Mouse (Mus musculus) CH12.LX (cell line): ENCODE results near the gene Pi16. TPM values are rescaled to one million over a fixed set of nuclear protein-coding genes. Genes with fewer than 3 reads are reported as not detected.

ENCODE experiments used
- DNase-seq: peaks from one replicate; pipeline ENCODE4 v3.0.0-alpha.2; 2013; ENCODE audit errors: extremely low read depth
- H3K27ac ChIP-seq: 2 replicates; pipeline ENCODE4 v1.5.1; 2012; ENCODE audit warnings: low read depth, mild to moderate bottlenecking, control low read depth, moderate library complexity; ENCODE audit not compliant: insufficient read depth
- H3K27me3 ChIP-seq: replicated peaks from 2 replicates; pipeline ENCODE3; 2012; ENCODE audit warnings: inconsistent platforms
- H3K36me3 ChIP-seq, 2 experiments: replicated peaks in 1 of 2; 2 replicates each; pipeline versions ENCODE3 to v1.6.1; 2012; ENCODE audit warnings: inconsistent platforms in 1 of 2, low read length in 1 of 2, mild to moderate bottlenecking in 1 of 2, mixed read lengths in 1 of 2, moderate library complexity in 1 of 2; ENCODE audit not compliant: control insufficient read depth in 1 of 2, insufficient read depth in 1 of 2
- H3K4me1 ChIP-seq, 2 experiments: 2 replicates each; pipeline ENCODE4 v1.6.1; 2012; ENCODE audit warnings: inconsistent platforms in 1 of 2, moderate library complexity in 1 of 2; ENCODE audit not compliant: insufficient read depth in 2 of 2, control insufficient read depth in 1 of 2
- H3K4me2 ChIP-seq: 2 replicates; pipeline ENCODE4 v1.6.1; 2012; ENCODE audit warnings: low read depth, mild to moderate bottlenecking, control low read depth; ENCODE audit not compliant: poor library complexity, insufficient read depth, severe bottlenecking
- H3K4me3 ChIP-seq, 3 experiments: fragments of 150-350 bp in 1 of 3; sonication (generic) in 1 of 3; replicated peaks in 1 of 3; 2 replicates each; pipeline versions ENCODE3 to v1.5.1; 2011 to 2012; ENCODE audit warnings: low read depth in 2 of 3, low read length in 2 of 3, mild to moderate bottlenecking in 2 of 3, moderate library complexity in 2 of 3, control low read depth in 1 of 3, improper control_type of control experiment in 1 of 3, inconsistent platforms in 1 of 3, mixed read lengths in 1 of 3; ENCODE audit not compliant: poor library complexity in 1 of 3
- H3K79me2 ChIP-seq: replicated peaks from 2 replicates; pipeline ENCODE4 v1.6.1; 2012; ENCODE audit warnings: mild to moderate bottlenecking, moderate library complexity; ENCODE audit not compliant: control insufficient read depth, poor library complexity, insufficient read depth, severe bottlenecking; ENCODE audit errors: extremely low read depth
- H3K9ac ChIP-seq: 2 replicates; pipeline ENCODE4 v1.6.1; 2012; ENCODE audit warnings: low read depth, mild to moderate bottlenecking, control low read depth, moderate library complexity; ENCODE audit not compliant: insufficient read depth
- H3K9me3 ChIP-seq: replicated peaks from 2 replicates; pipeline ENCODE3; 2012; ENCODE audit warnings: low read length, inconsistent platforms, mixed read lengths
- BHLHE40 ChIP-seq: IDR thresholded peaks from 2 replicates; pipeline ENCODE4 v1.6.1; 2011; ENCODE audit warnings: mild to moderate bottlenecking, low read depth, low read length, improper control_type of control experiment
- CHD1 ChIP-seq: IDR thresholded peaks from 2 replicates; pipeline ENCODE4 v1.6.1; 2012; ENCODE audit warnings: low read depth, low read length, improper control_type of control experiment, inconsistent platforms
- CTCF ChIP-seq, 2 experiments: IDR thresholded peaks in 1 of 2; conservative IDR thresholded peaks in 1 of 2; 2 replicates each; pipeline ENCODE4 v1.5.1; 2011 to 2012; ENCODE audit warnings: low read depth in 2 of 2, low read length in 2 of 2, improper control_type of control experiment in 1 of 2, inconsistent platforms in 1 of 2, mild to moderate bottlenecking in 1 of 2, moderate library complexity in 1 of 2
- E2F4 ChIP-seq: IDR thresholded peaks from 2 replicates; pipeline ENCODE4 v1.6.1; 2011; ENCODE audit warnings: low read depth, low read length, improper control_type of control experiment; ENCODE audit not compliant: insufficient replicate concordance
- ELF1 ChIP-seq: IDR thresholded peaks from 2 replicates; pipeline ENCODE4 v1.6.1; 2014; ENCODE audit warnings: low read depth, mild to moderate bottlenecking, inconsistent platforms, low read length, improper control_type of control experiment
- ETS1 ChIP-seq: conservative IDR thresholded peaks from 2 replicates; pipeline ENCODE4 v1.6.1; 2012; ENCODE audit warnings: low read depth, mild to moderate bottlenecking, inconsistent platforms, low read length, improper control_type of control experiment, moderate library complexity
- IRF4 ChIP-seq: IDR thresholded peaks from 2 replicates; pipeline ENCODE4 v1.6.1; 2014; ENCODE audit warnings: low read depth, mild to moderate bottlenecking, inconsistent platforms, low read length, improper control_type of control experiment
- JUN ChIP-seq: IDR thresholded peaks from 2 replicates; pipeline ENCODE4 v1.6.1; 2011; ENCODE audit warnings: low read depth, mild to moderate bottlenecking, low read length, improper control_type of control experiment, moderate library complexity; ENCODE audit not compliant: insufficient read depth
- KAT2A ChIP-seq: IDR thresholded peaks from 2 replicates; pipeline ENCODE4 v1.6.1; 2012; ENCODE audit warnings: low read length, improper control_type of control experiment, inconsistent platforms; ENCODE audit not compliant: insufficient replicate concordance
- MAFK ChIP-seq: IDR thresholded peaks from 2 replicates; pipeline ENCODE4 v1.6.1; 2011; ENCODE audit warnings: low read length, improper control_type of control experiment; ENCODE audit not compliant: insufficient replicate concordance
- MAX ChIP-seq: IDR thresholded peaks from 2 replicates; pipeline ENCODE4 v1.6.1; 2011; ENCODE audit warnings: low read length, improper control_type of control experiment
- MEF2A ChIP-seq: IDR thresholded peaks from 2 replicates; pipeline ENCODE4 v1.6.1; 2014; ENCODE audit warnings: low read depth, mild to moderate bottlenecking, inconsistent platforms, low read length, improper control_type of control experiment, borderline replicate concordance
- MXI1 ChIP-seq: IDR thresholded peaks from 2 replicates; pipeline ENCODE4 v1.6.1; 2011; ENCODE audit warnings: mild to moderate bottlenecking, low read depth, low read length, improper control_type of control experiment
- MYC ChIP-seq: IDR thresholded peaks from 2 replicates; pipeline ENCODE4 v1.6.1; 2011; ENCODE audit warnings: low read depth, mild to moderate bottlenecking, improper control_type of control experiment, low read length
- NELFE ChIP-seq: IDR thresholded peaks from 2 replicates; pipeline ENCODE4 v1.6.1; 2011; ENCODE audit warnings: low read depth, low read length, improper control_type of control experiment
- NRF1 ChIP-seq: IDR thresholded peaks from 2 replicates; pipeline ENCODE4 v1.6.1; 2014; ENCODE audit warnings: low read depth, mild to moderate bottlenecking, inconsistent platforms, low read length, improper control_type of control experiment, moderate library complexity
- PAX5 ChIP-seq: IDR thresholded peaks from 2 replicates; pipeline ENCODE4 v1.6.1; 2012; ENCODE audit warnings: low read length, inconsistent platforms, mixed read lengths
- RAD21 ChIP-seq: IDR thresholded peaks from 2 replicates; pipeline ENCODE4 v1.6.1; 2011; ENCODE audit warnings: low read depth, mild to moderate bottlenecking, low read length, improper control_type of control experiment, moderate library complexity
- SIN3A ChIP-seq: IDR thresholded peaks from 2 replicates; pipeline ENCODE4 v1.6.1; 2012; ENCODE audit warnings: low read length, improper control_type of control experiment, inconsistent platforms
- SMC3 ChIP-seq: IDR thresholded peaks from 2 replicates; pipeline ENCODE4 v1.6.1; 2011; ENCODE audit warnings: low read depth, low read length, improper control_type of control experiment
- TCF12 ChIP-seq: IDR thresholded peaks from 2 replicates; pipeline ENCODE4 v1.6.1; 2014; ENCODE audit warnings: low read depth, mild to moderate bottlenecking, inconsistent platforms, low read length, improper control_type of control experiment
- USF1 ChIP-seq: IDR thresholded peaks from 2 replicates; pipeline ENCODE4 v1.6.1; 2014; ENCODE audit warnings: low read depth, mild to moderate bottlenecking, inconsistent platforms, low read length, improper control_type of control experiment
- USF2 ChIP-seq: conservative IDR thresholded peaks from 2 replicates; pipeline ENCODE4 v1.6.1; 2011; ENCODE audit warnings: low read depth, low read length, improper control_type of control experiment
- ZC3H11A ChIP-seq: IDR thresholded peaks from 2 replicates; pipeline ENCODE4 v1.6.1; 2012; ENCODE audit warnings: low read depth, mild to moderate bottlenecking, inconsistent platforms, low read length, improper control_type of control experiment
- ZNF384 ChIP-seq: IDR thresholded peaks from 2 replicates; pipeline ENCODE4 v1.6.1; 2012; ENCODE audit warnings: low read depth, low read length, improper control_type of control experiment, inconsistent platforms
- dilution Hi-C: fragments of 300-500 bp; cut with MboI; formaldehyde crosslinking; loops from 2 replicates; pipeline ENCODE4 v1.14.3; 2020; ENCODE audit warnings: low sequenced_read_pairs; ENCODE audit not compliant: extremely low pct_unique_long_range_greater_than_20kb, extremely low pct_ligation_motif_present
- in situ Hi-C: fragments of 300-500 bp; cut with MboI; formaldehyde crosslinking; loops from 3 replicates; pipeline ENCODE4 v1.14.3; 2019; ENCODE audit warnings: low sequenced_read_pairs, low pct_ligation_motif_present, low pct_unique_long_range_greater_than_20kb, mixed read lengths
- polyA plus RNA-seq: library from polyadenylated mRNA; unstranded; fragments of >175 nt; gene quantifications from 2 replicates; pipeline ENCODE4 v1.2.1, GENCODE M21; 2012; ENCODE audit warnings: low read depth; ENCODE audit not compliant: insufficient read length
- total RNA-seq, 2 experiments: library from RNA; depleted of rRNA; stranded (reverse); fragments of 300-350 nt in 1 of 2; fragments of >200 nt in 1 of 2; gene quantifications; 2 replicates each; pipeline ENCODE4 v1.2.3; 2012 to 2014

The Pi16 gene
- total and polyA plus RNA-seq, 3 experiments, result 0.13 TPM; not detected in 2

DNA sequence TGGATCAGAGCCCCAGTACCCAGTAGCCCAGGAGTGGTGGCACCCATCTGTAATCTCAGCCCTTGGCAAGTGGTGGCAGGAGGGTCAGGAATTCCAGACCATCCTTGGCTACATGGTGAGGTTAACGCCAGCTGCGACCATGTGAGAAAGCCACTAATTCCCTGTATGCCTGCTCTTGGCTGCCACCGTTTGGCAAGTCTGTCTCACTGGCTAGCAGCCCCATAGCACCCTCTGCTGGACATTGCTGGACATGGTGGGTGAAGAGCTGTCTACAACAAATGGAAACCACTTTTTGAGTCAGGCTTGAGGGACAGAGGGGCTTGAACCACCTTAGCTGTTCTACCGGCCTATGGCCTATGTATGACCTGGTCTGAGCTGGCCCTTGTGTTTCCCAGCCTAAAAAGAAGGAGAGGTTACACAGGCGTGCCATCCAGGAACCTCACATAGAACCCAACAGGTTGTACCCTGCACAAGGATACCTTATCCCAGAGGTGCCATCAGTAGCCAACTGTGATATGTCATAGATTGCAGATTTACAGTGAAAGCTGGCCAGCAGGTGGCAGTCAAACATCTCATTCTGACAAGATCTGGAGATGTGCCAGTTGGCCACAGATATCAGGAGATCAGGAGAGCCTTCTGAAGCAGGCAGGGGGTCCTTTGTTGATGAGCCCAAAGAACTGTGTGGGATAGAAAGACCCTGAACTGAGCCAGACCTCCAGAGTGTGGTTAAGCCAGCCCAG lies 53.7 kb downstream of the Pi16 start:
- Histone ChIP-seq H3K4me3 (no peak overlapping the region), H3K4me1 (peaks cover 0 to 3% of the 10 kb centered on the region in 2 experiments; a peak in 2 of 4 replicates), H3K27ac (peak overlapping the region; percentile 49; the same call in 1 of the 2 replicates), H3K79me2 (no peaks in the 10 kb centered on the region), H3K36me3 (peaks cover 41 to 88% of the 10 kb centered on the region in 2 experiments), H3K27me3 (no peaks in the 10 kb centered on the region), H3K9ac (no peak overlapping the region), H3K9me3 (no peaks in the 10 kb centered on the region), H3K4me2 (no peak overlapping the region)
- TF ChIP-seq BHLHE40 (peak; percentile 17; the same call in 1 of the 2 replicates), NELFE (peak; percentile 71; the same call in 1 of the 2 replicates), USF2 (no peak), RAD21 (peak; percentile 75), ZNF384 (no peak), SIN3A (peak; percentile 66; the same call in 1 of the 2 replicates), ZC3H11A (peak; percentile 42; the same call in 1 of the 2 replicates), JUN (no peak), MAX (0 out of 2 replicates have a peak, but pooled peaks have one; percentile 14), SMC3 (peak; percentile 85), CHD1 (no peak), CTCF (conservative IDR thresholded peaks at IDR 0.05 in 1 of 2, IDR thresholded peaks at IDR 0.05 in 1 of 2; ENCODE audit: low read depth in 2 of 2, low read length in 2 of 2) (peak; percentile 76 to 90), MYC (0 out of 2 replicates have a peak, but pooled peaks have one; percentile 48), ELF1 (no peak), IRF4 (0 out of 2 replicates have a peak, but pooled peaks have one; percentile 13), TCF12 (0 out of 2 replicates have a peak, but pooled peaks have one; percentile 29)
- dilution Hi-C loops, result no loop called here
- peak; percentile 93 for DNase-seq
- in situ Hi-C loops, result no loop called here

DNA sequence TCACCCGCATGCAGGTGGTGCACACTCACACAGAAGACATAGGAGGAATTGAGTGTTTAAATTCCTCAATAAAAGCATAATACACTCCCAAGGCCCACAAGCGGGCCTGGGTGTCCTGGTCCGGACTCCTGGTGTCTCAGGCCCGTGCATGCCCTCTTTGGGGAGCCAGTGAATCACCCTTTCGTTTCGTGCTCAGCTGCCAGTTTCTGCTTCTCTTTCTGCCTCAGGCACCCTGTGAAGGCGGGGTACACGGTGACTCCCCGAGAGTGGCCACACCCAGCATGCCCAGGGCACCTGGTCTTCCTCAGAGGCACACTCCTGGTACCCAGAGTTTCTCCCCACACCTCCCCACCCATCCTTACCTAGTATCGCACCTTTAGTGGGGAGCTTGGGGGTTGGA lies 58.4 kb downstream of the Pi16 start:
- in situ Hi-C loops (no loop called here), dilution Hi-C loops (no loop called here)
- no peak overlapping the region for H3K9ac ChIP-seq
- H3K4me3 ChIP-seq, result no peak overlapping the region
- no peaks in the 10 kb centered on the region for H3K79me2 ChIP-seq
- no peak for DNase-seq
- peaks cover 23 to 80% of the 10 kb centered on the region in 2 experiments for H3K36me3 ChIP-seq
- H3K27ac ChIP-seq, result no peak overlapping the region
- H3K4me2 ChIP-seq, result no peak overlapping the region
- no peaks in the 10 kb centered on the region for H3K9me3 ChIP-seq
- H3K4me1 ChIP-seq, result peaks cover 10 to 34% of the 10 kb centered on the region in 2 experiments
- no peaks in the 10 kb centered on the region for H3K27me3 ChIP-seq
- TF ChIP-seq MAFK (no peak), NELFE (no peak), BHLHE40 (no peak), CHD1 (no peak), MXI1 (no peak), USF1 (no peak), MEF2A (no peak), E2F4 (no peak), ZC3H11A (no peak), PAX5 (no peak), ETS1 (no peak), NRF1 (no peak), MAX (no peak), ZNF384 (no peak), KAT2A (no peak), SIN3A (no peak), RAD21 (no peak)
